Mouse (Mus musculus) lung, postnatal 0 days (tissue): ENCODE measurements around the gene Rasgef1a.

Experiments used
- CTCF ChIP-seq: IDR thresholded peaks from 2 replicates; pipeline ENCODE4 v1.5.1; 2016; ENCODE audit warnings: antibody characterized with exemption, mild to moderate bottlenecking
- EP300 ChIP-seq: IDR thresholded peaks from 2 replicates; pipeline ENCODE4 v1.6.1; 2016; ENCODE audit warnings: antibody characterized with exemption, mild to moderate bottlenecking, control low read depth

DNA sequence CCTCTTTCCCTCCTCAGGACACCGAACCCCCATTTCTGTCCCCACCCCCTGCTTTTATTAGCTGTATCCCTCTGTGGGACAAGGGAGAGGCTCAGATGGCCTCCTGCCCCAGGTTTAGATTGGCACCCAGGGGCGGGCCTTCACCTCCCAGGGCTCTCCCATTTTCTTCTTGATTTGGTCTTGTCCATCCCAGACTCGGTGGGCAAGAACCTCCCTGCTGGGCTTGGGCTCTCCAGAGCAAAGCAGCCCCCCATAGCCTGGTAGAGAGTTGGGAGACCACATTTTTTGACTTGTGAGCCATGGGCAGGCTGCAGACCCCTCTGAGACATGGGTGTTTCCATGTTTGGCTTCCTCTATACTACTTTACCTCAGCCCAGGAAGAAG is 1.1 kb downstream of the Rasgef1a start:
- TF ChIP-seq EP300 (no peak), CTCF (no peak)
